Mouse (Mus musculus): ENCODE measurements at regions not wholly inside any gene's neighbourhood (a gene's known extent, or its start where the extent isn't known, plus 50 kb on each side); places are given as distances from the start of the nearest gene placed in this dataset.

DNA sequence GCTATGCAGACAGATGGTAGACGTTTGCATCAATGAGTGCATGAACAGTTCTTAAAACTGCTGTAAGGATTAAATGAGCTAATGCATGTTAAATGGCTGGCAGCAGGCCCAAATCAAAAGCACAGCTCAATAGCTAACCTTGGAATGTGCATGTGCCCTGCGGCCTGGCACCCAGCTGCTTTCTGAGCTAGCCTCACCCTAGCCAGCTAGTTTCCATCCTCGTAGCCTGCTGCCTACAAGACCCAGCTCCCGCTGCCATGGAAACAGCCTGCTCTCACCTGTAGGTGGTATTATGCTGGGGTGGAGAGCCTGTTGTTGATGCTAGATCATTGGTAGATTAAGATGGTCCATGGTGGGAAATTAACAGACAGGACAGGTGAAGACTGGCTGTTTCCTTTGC, 63.8 kb upstream of the Pja1 start:
- TF ChIP-seq POLR2A (IDR thresholded peaks at IDR 0.05; ENCODE audit: low read depth, low read length): no peak
- TF ChIP-seq CTCF (conservative IDR thresholded peaks at IDR 0.05; ENCODE audit: insufficient read depth, insufficient read length, low read depth, low read length): no peak
